In genomic region chr10:123268568-123268967, GRCm38 (mm10) we compare ENCODE assay signal across 14 mouse cellular contexts. TPM values are rescaled to one million over a fixed set of nuclear protein-coding genes. Genes with fewer than 3 reads are reported as not detected.
DNase-seq lines count a peak whose midpoint lies in the region; ATAC-seq lines count a peak whose summit lies in the region.
"Had no signal": no experiment of that assay in that cellular context is flagged by ENCODE, and none has a peak within 500 bp of the region (broad histone marks: within the 10 kb centered on the region; RNA-seq: fewer than 3 reads in every experiment).

No protein-coding gene starts in this region.

- ATAC-seq in midbrain, embryonic 14.5 days (ENCODE audit: low FRiP score, low TSS enrichment) = no peak
- no peak for ATAC-seq in midbrain, embryonic 11.5 days (ENCODE audit: low FRiP score)

- H3K9ac ChIP-seq in midbrain, embryonic 14.5 days (replicated peaks; ENCODE audit: low read length) = no peak overlapping the region
- no peak overlapping the region for H3K9ac ChIP-seq in midbrain, embryonic 11.5 days (ENCODE audit: low read length)

- H3K27ac ChIP-seq in midbrain, embryonic 14.5 days (replicated peaks; ENCODE audit: low read depth, low read length) = no peak overlapping the region
- H3K27ac ChIP-seq in midbrain, embryonic 11.5 days (ENCODE audit: low read depth, low read length) = no peak overlapping the region
- H3K27ac ChIP-seq: kidney, postnatal 0 days had no signal

- no peak for DNase-seq in midbrain, embryonic 14.5 days
- no peak for DNase-seq in midbrain, embryonic 11.5 days (ENCODE audit: low spot score, missing footprints)
- DNase-seq in adrenal gland, postnatal 36 days = peak; percentile 68 to 70
- DNase-seq in layer of hippocampus, adult 8-10 months (ENCODE audit: low spot score in 2 of 2) = peak; percentile 43 to 54
- peak; percentile 36 for DNase-seq in right cerebral cortex, postnatal 25 days
- DNase-seq in spleen, adult 12 weeks (ENCODE audit: low spot score) = no peak
- no peak for DNase-seq in B cell, adult 2 months
- DNase-seq: cerebellum, postnatal 14 days; heart, adult 18-20 months; heart, postnatal 36 days; thymus, adult 18-20 months had no signal

- H3K27me3 ChIP-seq in midbrain, embryonic 14.5 days (ENCODE audit: control insufficient read depth, insufficient read depth, low read length) = no peaks in the 10 kb centered on the region
- peaks cover 23% of the 10 kb centered on the region for H3K27me3 ChIP-seq in midbrain, embryonic 11.5 days (ENCODE audit: control insufficient read depth, insufficient read depth, low read length)

- peak overlapping the region; percentile 69 for H3K4me2 ChIP-seq in midbrain, embryonic 14.5 days (ENCODE audit: low read length)
- H3K4me2 ChIP-seq in midbrain, embryonic 11.5 days = no peak overlapping the region

- 0 out of 2 replicates have a peak overlapping the region, but pooled peaks have one; percentile 67 for H3K4me3 ChIP-seq in midbrain, embryonic 14.5 days (replicated peaks; ENCODE audit: low read depth, low read length)
- H3K4me3 ChIP-seq in midbrain, embryonic 11.5 days (ENCODE audit: low read depth, low read length) = no peak overlapping the region

- H3K9me3 ChIP-seq in midbrain, embryonic 14.5 days (ENCODE audit: control insufficient read depth, low read length) = no peaks in the 10 kb centered on the region
- no peaks in the 10 kb centered on the region for H3K9me3 ChIP-seq in midbrain, embryonic 11.5 days (ENCODE audit: control insufficient read depth, low read length)

- WGBS in midbrain, embryonic 14.5 days = 81% methylated on average over 10 of the region's 10 CpGs
- WGBS in midbrain, embryonic 11.5 days = 84% methylated on average over 10 of the region's 10 CpGs

- H3K4me1 ChIP-seq in midbrain, embryonic 14.5 days (ENCODE audit: control insufficient read depth, insufficient read depth, low read length) = no peaks in the 10 kb centered on the region
- peaks cover 10% of the 10 kb centered on the region for H3K4me1 ChIP-seq in midbrain, embryonic 11.5 days (ENCODE audit: control insufficient read depth, insufficient read depth, low read length)

- H3K36me3 ChIP-seq in midbrain, embryonic 14.5 days (ENCODE audit: control insufficient read depth, insufficient read depth, low read length) = no peaks in the 10 kb centered on the region
- no peaks in the 10 kb centered on the region for H3K36me3 ChIP-seq in midbrain, embryonic 11.5 days (ENCODE audit: control insufficient read depth, insufficient read depth, low read length)

RNA-seq across cellular contexts. Expression of gene Fam19a2, which starts 4.8 kb away (rescaled TPM):
- polyA plus RNA-seq in midbrain, embryonic 14.5 days (2014; fragmentation: Nextera tagmentation; extraction: Ambion mirVana) = 63.8 and 79.3 TPM in 2 replicates
- polyA plus RNA-seq in midbrain, embryonic 11.5 days (2014; fragmentation: Nextera tagmentation; extraction: Ambion mirVana) = 4.0 and 4.7 TPM in 2 replicates
- total RNA-seq in adrenal gland, postnatal 36 days (2021) = 1 to 10 TPM in 1 of 2 experiments, under 1 TPM in 1; 0.82 to 1.7 TPM
- total RNA-seq in layer of hippocampus, adult 8-10 months (2022) = 10 to 100 TPM; 41.9 to 46.3 (median 44.4) TPM
- total RNA-seq: heart, adult 18-20 months; MEL had no signal
- polyA plus RNA-seq: small intestine, adult 2 months had no signal

Comparison
In these comparisons a context has a peak if more than half of its experiments do, and no peak if none do; other contexts are left out.
1. DNase-seq: peak in adrenal gland, postnatal 36 days (2 of 2), layer of hippocampus, adult 8-10 months (2 of 2) and right cerebral cortex, postnatal 25 days (single experiment); none in midbrain, embryonic 14.5 days (single experiment), midbrain, embryonic 11.5 days (single experiment), spleen, adult 12 weeks (single experiment) and B cell, adult 2 months (0 of 2).
2. RNA of gene Fam19a2, which starts 4.8 kb away (total RNA-seq): 41.9 to 46.3 TPM in layer of hippocampus, adult 8-10 months; 0.82 to 1.7 TPM in adrenal gland, postnatal 36 days; every median in the first group is over 10 times any median in the second.